Mouse (Mus musculus): ENCODE data around the gene Plxnb2. TPM values are rescaled to one million over a fixed set of nuclear protein-coding genes. Genes with fewer than 3 reads are reported as not detected.

Gene Plxnb2
- polyA plus RNA-seq, 1 experiment from 2014 or later = 115 TPM

GRCm38 (mm10) chr15:89130245-89130644 lies 50.3 kb downstream of the Plxnb2 start:
- H3K4me3 ChIP-seq (ENCODE audit: low read depth, low read length) = no peak overlapping the region
- H3K9ac ChIP-seq (ENCODE audit: low read length) = no peak overlapping the region
- peaks cover 11% of the 10 kb centered on the region for H3K4me1 ChIP-seq (ENCODE audit: control insufficient read depth, insufficient read depth, low read length)
- no peak overlapping the region for H3K4me2 ChIP-seq
- ATAC-seq (ENCODE audit: low FRiP score) (no peak), DNase-seq (ENCODE audit: low spot score, missing footprints) (peak; percentile 60)
- no peaks in the 10 kb centered on the region for H3K9me3 ChIP-seq (ENCODE audit: control insufficient read depth, low read length)
- H3K36me3 ChIP-seq (ENCODE audit: control insufficient read depth, insufficient read depth, low read length) = peaks cover 3% of the 10 kb centered on the region; the same call in 1 of the 2 replicates
- H3K27me3 ChIP-seq (ENCODE audit: control insufficient read depth, insufficient read depth, low read length) = no peaks in the 10 kb centered on the region
- H3K27ac ChIP-seq (ENCODE audit: low read depth, low read length) = no peak overlapping the region

- ATAC-seq (ENCODE audit: low FRiP score) = peak; percentile 90
- 4% methylated on average over 36 of the region's 36 CpGs for WGBS
- Histone ChIP-seq H3K4me1 (ENCODE audit: control insufficient read depth, insufficient read depth, low read length) (peaks cover 14% of the 10 kb centered on the region), H3K36me3 (ENCODE audit: control insufficient read depth, insufficient read depth, low read length) (peaks cover 3% of the 10 kb centered on the region; the same call in 1 of the 2 replicates), H3K27ac (ENCODE audit: low read depth, low read length) (peak within 1 kb of the TSS; percentile 42), H3K27me3 (ENCODE audit: control insufficient read depth, insufficient read depth, low read length) (no peaks in the 10 kb centered on the region), H3K9ac (ENCODE audit: low read length) (peak within 1 kb of the TSS; percentile 68), H3K9me3 (ENCODE audit: control insufficient read depth, low read length) (no peaks in the 10 kb centered on the region), H3K4me3 (ENCODE audit: low read depth, low read length) (peak within 1 kb of the TSS; percentile 55), H3K4me2 (peak within 1 kb of the TSS; percentile 74)
- peak; percentile 98 for DNase-seq (ENCODE audit: low spot score, missing footprints)
Measured at GRCm38 (mm10) chr15:89128382-89129350, 51.9 kb downstream of the Plxnb2 start, which contains the start of gene Hdac10. Gene Hdac10, minus strand, starts transcription at chr15:89128700.

- 88% methylated on average over 8 of the region's 8 CpGs for WGBS
- H3K4me1 ChIP-seq (ENCODE audit: control insufficient read depth, insufficient read depth, low read length) = peaks cover 18% of the 10 kb centered on the region
- no peak for DNase-seq (ENCODE audit: low spot score, missing footprints)
- no peak for ATAC-seq (ENCODE audit: low FRiP score)
- H3K4me2 ChIP-seq = peak overlapping the region; percentile 74
- peaks cover 3% of the 10 kb centered on the region; the same call in 1 of the 2 replicates for H3K36me3 ChIP-seq (ENCODE audit: control insufficient read depth, insufficient read depth, low read length)
- peak overlapping the region; percentile 68 for H3K9ac ChIP-seq (ENCODE audit: low read length)
- no peaks in the 10 kb centered on the region for H3K27me3 ChIP-seq (ENCODE audit: control insufficient read depth, insufficient read depth, low read length)
- H3K9me3 ChIP-seq (ENCODE audit: control insufficient read depth, low read length) = no peaks in the 10 kb centered on the region
- H3K4me3 ChIP-seq (ENCODE audit: low read depth, low read length) = peak overlapping the region; percentile 55; the same call in 1 of the 2 replicates
- H3K27ac ChIP-seq (ENCODE audit: low read depth, low read length) = no peak overlapping the region
Measured at GRCm38 (mm10) chr15:89127364-89127940, 53.1 kb downstream of the Plxnb2 start.

GRCm38 (mm10) chr15:89126622-89127021 lies 54.0 kb downstream of the Plxnb2 start:
- Histone ChIP-seq H3K9ac (ENCODE audit: low read length) (no peak overlapping the region), H3K27me3 (ENCODE audit: control insufficient read depth, insufficient read depth, low read length) (no peaks in the 10 kb centered on the region), H3K27ac (ENCODE audit: low read depth, low read length) (no peak overlapping the region), H3K4me1 (ENCODE audit: control insufficient read depth, insufficient read depth, low read length) (peaks cover 26% of the 10 kb centered on the region), H3K4me2 (no peak overlapping the region), H3K36me3 (ENCODE audit: control insufficient read depth, insufficient read depth, low read length) (peaks cover 3% of the 10 kb centered on the region; the same call in 1 of the 2 replicates), H3K9me3 (ENCODE audit: control insufficient read depth, low read length) (no peaks in the 10 kb centered on the region), H3K4me3 (ENCODE audit: low read depth, low read length) (no peak overlapping the region)
- DNase-seq (ENCODE audit: low spot score, missing footprints) (no peak), ATAC-seq (ENCODE audit: low FRiP score) (no peak)
- 90% methylated on average over 8 of the region's 8 CpGs for WGBS

- Histone ChIP-seq H3K27me3 (ENCODE audit: control insufficient read depth, insufficient read depth, low read length) (no peaks in the 10 kb centered on the region), H3K4me3 (ENCODE audit: low read depth, low read length) (no peak overlapping the region), H3K4me2 (no peak overlapping the region), H3K27ac (ENCODE audit: low read depth, low read length) (no peak overlapping the region), H3K9me3 (ENCODE audit: control insufficient read depth, low read length) (no peaks in the 10 kb centered on the region), H3K4me1 (ENCODE audit: control insufficient read depth, insufficient read depth, low read length) (peaks cover 36% of the 10 kb centered on the region), H3K9ac (ENCODE audit: low read length) (no peak overlapping the region), H3K36me3 (ENCODE audit: control insufficient read depth, insufficient read depth, low read length) (no peaks in the 10 kb centered on the region)
- 92% methylated on average over 9 of the region's 9 CpGs for WGBS
- no peak for ATAC-seq (ENCODE audit: low FRiP score)
- peak; percentile 64 for DNase-seq (ENCODE audit: low spot score, missing footprints)
Measured at GRCm38 (mm10) chr15:89125351-89125750, 55.2 kb downstream of the Plxnb2 start.

- peaks cover 36% of the 10 kb centered on the region for H3K4me1 ChIP-seq (ENCODE audit: control insufficient read depth, insufficient read depth, low read length)
- WGBS = 83% methylated on average over 3 of the region's 3 CpGs
- ATAC-seq (ENCODE audit: low FRiP score) (no peak), DNase-seq (ENCODE audit: low spot score, missing footprints) (peak; percentile 62)
- no peak overlapping the region for H3K4me2 ChIP-seq
- H3K4me3 ChIP-seq (ENCODE audit: low read depth, low read length) = no peak overlapping the region
- no peaks in the 10 kb centered on the region for H3K9me3 ChIP-seq (ENCODE audit: control insufficient read depth, low read length)
- no peaks in the 10 kb centered on the region for H3K27me3 ChIP-seq (ENCODE audit: control insufficient read depth, insufficient read depth, low read length)
- H3K9ac ChIP-seq (ENCODE audit: low read length) = no peak overlapping the region
- no peak overlapping the region for H3K27ac ChIP-seq (ENCODE audit: low read depth, low read length)
- no peaks in the 10 kb centered on the region for H3K36me3 ChIP-seq (ENCODE audit: control insufficient read depth, insufficient read depth, low read length)
Measured at GRCm38 (mm10) chr15:89124312-89124711, 56.3 kb downstream of the Plxnb2 start.

- H3K9me3 ChIP-seq (ENCODE audit: control insufficient read depth, low read length) = no peaks in the 10 kb centered on the region
- peak overlapping the region; percentile 88 for H3K9ac ChIP-seq (ENCODE audit: low read length)
- 29% methylated on average over 11 of the region's 11 CpGs for WGBS
- peak overlapping the region; percentile 96 for H3K4me2 ChIP-seq
- H3K4me3 ChIP-seq (ENCODE audit: low read depth, low read length) = peak overlapping the region; percentile 88
- H3K4me1 ChIP-seq (ENCODE audit: control insufficient read depth, insufficient read depth, low read length) = peaks cover 32% of the 10 kb centered on the region
- H3K36me3 ChIP-seq (ENCODE audit: control insufficient read depth, insufficient read depth, low read length) = no peaks in the 10 kb centered on the region
- no peaks in the 10 kb centered on the region for H3K27me3 ChIP-seq (ENCODE audit: control insufficient read depth, insufficient read depth, low read length)
- H3K27ac ChIP-seq (ENCODE audit: low read depth, low read length) = peak overlapping the region; percentile 47
- peak; percentile 88 for DNase-seq (ENCODE audit: low spot score, missing footprints)
- ATAC-seq (ENCODE audit: low FRiP score) = peak; percentile 15; the same call in 1 of the 2 replicates
Measured at GRCm38 (mm10) chr15:89123595-89123994, 57.0 kb downstream of the Plxnb2 start.

GRCm38 (mm10) chr15:89122649-89123366 lies 57.8 kb downstream of the Plxnb2 start, which contains the start of gene Tubgcp6:
Gene Tubgcp6, minus strand, starts transcription at chr15:89123112.
- peak within 1 kb of the TSS; percentile 47 for H3K27ac ChIP-seq (ENCODE audit: low read depth, low read length)
- ATAC-seq (ENCODE audit: low FRiP score) = peak; percentile 83

More at GRCm38 (mm10) chr15:89122649-89123366, 57.8 kb downstream of the Plxnb2 start, which contains the start of gene Tubgcp6:
- H3K4me3 ChIP-seq (ENCODE audit: low read depth, low read length) = peak within 1 kb of the TSS; percentile 88
- H3K4me1 ChIP-seq (ENCODE audit: control insufficient read depth, insufficient read depth, low read length) = peaks cover 27% of the 10 kb centered on the region
- under 1% methylated on average over 47 of the region's 47 CpGs for WGBS
- H3K27me3 ChIP-seq (ENCODE audit: control insufficient read depth, insufficient read depth, low read length) = no peaks in the 10 kb centered on the region
- H3K9me3 ChIP-seq (ENCODE audit: control insufficient read depth, low read length) = no peaks in the 10 kb centered on the region
- peak within 1 kb of the TSS; percentile 88 for H3K9ac ChIP-seq (ENCODE audit: low read length)
- no peaks in the 10 kb centered on the region; the same call in 1 of the 2 replicates for H3K36me3 ChIP-seq (ENCODE audit: control insufficient read depth, insufficient read depth, low read length)
- DNase-seq (ENCODE audit: low spot score, missing footprints) = peak; percentile 100
- H3K4me2 ChIP-seq = peak within 1 kb of the TSS; percentile 96

Data from midbrain, embryonic 11.5 days (tissue).